Mouse (Mus musculus) heart, postnatal 0 days (tissue): Measurements from ENCODE around the gene Synj1. TPM values are rescaled to one million over a fixed set of nuclear protein-coding genes. Genes with fewer than 3 reads are reported as not detected.

Experiments used
- ATAC-seq: fragments of 200-750 bp; cut with Nextera tagmentation; 2 replicates; pipeline ENCODE4 v1.8.0; 2017; ENCODE audit warnings: low read depth, moderate number of reproducible peaks, moderate library complexity; ENCODE audit not compliant: insufficient read depth
- DNase-seq: peaks from one replicate; pipeline ENCODE4 v3.0.0-alpha.2; 2016; ENCODE audit warnings: low spot score
- H3K27ac ChIP-seq: fragments of 300-500 bp; sonication (generic); 2 replicates; pipeline ENCODE4 v1.5.1; 2014; ENCODE audit warnings: low read depth, mild to moderate bottlenecking
- H3K27me3 ChIP-seq: fragments of 300-500 bp; sonication (generic); 2 replicates; pipeline ENCODE4 v1.6.1; 2014; ENCODE audit warnings: low read length, mixed read lengths; ENCODE audit not compliant: control insufficient read depth, insufficient read depth
- H3K36me3 ChIP-seq: fragments of 300-500 bp; sonication (generic); replicated peaks from 2 replicates; pipeline ENCODE4 v1.6.1; 2014; ENCODE audit warnings: low read length, mixed read lengths; ENCODE audit not compliant: control insufficient read depth, insufficient read depth
- H3K4me1 ChIP-seq: fragments of 300-500 bp; sonication (generic); 2 replicates; pipeline ENCODE4 v1.6.1; 2014; ENCODE audit warnings: antibody characterized with exemption; ENCODE audit not compliant: control insufficient read depth, insufficient read depth
- H3K4me2 ChIP-seq: fragments of 300-500 bp; sonication (generic); 2 replicates; pipeline ENCODE4 v1.6.1; 2014; ENCODE audit warnings: low read depth, mild to moderate bottlenecking, low read length, moderate library complexity
- H3K4me3 ChIP-seq: fragments of 300-500 bp; sonication (generic); 2 replicates; pipeline ENCODE4 v1.5.1; 2014; ENCODE audit warnings: low read depth, low read length
- H3K9ac ChIP-seq: fragments of 300-500 bp; sonication (generic); replicated peaks from 2 replicates; pipeline ENCODE4 v1.6.1; 2014; ENCODE audit warnings: low read depth, low read length, mixed read lengths
- H3K9me3 ChIP-seq: fragments of 300-500 bp; sonication (generic); replicated peaks from 2 replicates; pipeline ENCODE4 v1.6.1; 2016; ENCODE audit warnings: low read length; ENCODE audit not compliant: control insufficient read depth
- CTCF ChIP-seq: IDR thresholded peaks from 2 replicates; pipeline ENCODE4 v1.5.1; 2016; ENCODE audit warnings: antibody characterized with exemption, control low read depth, low read depth
- EP300 ChIP-seq: IDR thresholded peaks from 2 replicates; pipeline ENCODE4 v1.6.1; 2016; ENCODE audit warnings: antibody characterized with exemption, low read depth
- WGBS: fragments of 180-500 bp; shearing (Covaris S2); extraction: QIAGEN DNeasy Blood & Tissue Kit; methylation state at CpG from one replicate; pipeline ENCODE4 v1.1.7; 2014; 5-methylcytosine and 5-hydroxymethylcytosine counted together
- polyA plus RNA-seq: library from polyadenylated mRNA; unstranded; fragments of >200 nt; fragmentation: Nextera tagmentation; extraction: Ambion mirVana; gene quantifications from 2 replicates; pipeline ENCODE4 v1.2.1, GENCODE M21; 2015
- total RNA-seq: library from RNA; depleted of rRNA; stranded (reverse); fragments of >200 nt; gene quantifications from 2 replicates; pipeline ENCODE4 v1.2.3, GENCODE M21; 2014; ENCODE audit warnings: low replicate concordance

Synj1 gene
- total and polyA plus RNA-seq, 2 experiments from 2014 or later: 8.5 to 11.8 TPM

GRCm38 (mm10) chr16:90988039-90988438 is 23.1 kb downstream of the Synj1 start:
- no peak overlapping the region for H3K9ac ChIP-seq
- no peaks in the 10 kb centered on the region for H3K9me3 ChIP-seq
- 80% methylated on average over 8 of the region's 8 CpGs for WGBS
- no peaks in the 10 kb centered on the region for H3K4me1 ChIP-seq
- H3K4me2 ChIP-seq: no peak overlapping the region
- TF ChIP-seq EP300 (no peak), CTCF (no peak)
- no peak for ATAC-seq
- no peak for DNase-seq
- no peaks in the 10 kb centered on the region for H3K27me3 ChIP-seq
- no peak overlapping the region for H3K27ac ChIP-seq
- H3K4me3 ChIP-seq: no peak overlapping the region
- H3K36me3 ChIP-seq: peaks cover 36% of the 10 kb centered on the region; the same call in 1 of the 2 replicates

GRCm38 (mm10) chr16:90971004-90971403 is 40.1 kb downstream of the Synj1 start:
- WGBS: 62% methylated on average over 6 of the region's 6 CpGs
- TF ChIP-seq EP300 (no peak), CTCF (no peak)

DNA sequence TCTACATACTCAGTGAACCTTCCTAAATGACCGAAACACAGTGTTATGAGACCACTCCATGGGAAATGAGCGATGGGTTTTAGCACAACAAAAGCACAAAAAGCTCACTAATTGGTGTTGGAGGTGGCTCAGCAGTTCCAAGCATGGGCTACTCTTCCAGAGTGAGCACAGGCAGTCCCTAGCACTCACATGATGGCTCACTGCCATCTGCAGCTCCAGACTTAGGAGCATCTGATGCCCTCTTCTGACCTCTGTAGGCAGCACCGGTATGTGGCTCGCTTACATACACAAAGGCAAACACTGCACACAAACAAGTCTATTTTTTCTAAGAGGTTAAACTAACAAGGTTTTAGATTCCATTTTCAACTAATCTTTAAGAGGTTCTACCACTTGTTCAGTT is 44.9 kb downstream of the Synj1 start:
- no peak for ATAC-seq
- no peak overlapping the region for H3K4me3 ChIP-seq
- no peak for DNase-seq
- no peaks in the 10 kb centered on the region for H3K4me1 ChIP-seq
- H3K27ac ChIP-seq: no peak overlapping the region
- H3K4me2 ChIP-seq: no peak overlapping the region
- no peak overlapping the region for H3K9ac ChIP-seq
- no peaks in the 10 kb centered on the region for H3K9me3 ChIP-seq
- no peaks in the 10 kb centered on the region for H3K27me3 ChIP-seq
- TF ChIP-seq CTCF (no peak), EP300 (no peak)
- peaks cover 51% of the 10 kb centered on the region for H3K36me3 ChIP-seq
- WGBS: 72% methylated on average over 4 of the region's 4 CpGs

More at GRCm38 (mm10) chr16:90971004-90971403, 40.1 kb downstream of the Synj1 start:
- no peak overlapping the region for H3K9ac ChIP-seq
- H3K36me3 ChIP-seq: peaks cover 52% of the 10 kb centered on the region
- H3K27ac ChIP-seq: no peak overlapping the region
- no peak overlapping the region for H3K4me3 ChIP-seq
- H3K4me2 ChIP-seq: no peak overlapping the region
- DNase-seq: no peak
- ATAC-seq: no peak
- no peaks in the 10 kb centered on the region for H3K4me1 ChIP-seq
- H3K9me3 ChIP-seq: no peaks in the 10 kb centered on the region
- no peaks in the 10 kb centered on the region for H3K27me3 ChIP-seq

DNA sequence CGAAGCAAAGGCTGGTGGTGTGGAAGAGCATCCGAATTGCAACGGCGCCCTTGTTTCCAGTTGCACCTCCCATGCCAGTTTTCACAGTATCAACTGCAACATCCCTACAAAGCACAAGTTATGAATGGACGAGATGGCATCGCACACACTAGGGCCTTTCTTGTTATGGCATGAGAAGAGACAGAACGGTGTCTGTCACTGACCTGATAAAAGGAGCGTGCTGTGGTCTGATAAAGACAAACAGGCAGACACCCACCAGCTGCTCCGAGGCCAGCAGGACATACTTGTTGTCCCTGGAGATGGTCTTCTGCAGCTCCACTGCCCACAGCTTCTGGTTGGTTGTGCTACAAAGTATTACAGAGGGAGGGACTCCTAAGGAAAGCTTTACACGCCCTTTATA is 46.8 kb downstream of the Synj1 start:
- WGBS: 69% methylated on average over 10 of the region's 10 CpGs
- Histone ChIP-seq H3K4me3 (no peak overlapping the region), H3K36me3 (peaks cover 49% of the 10 kb centered on the region), H3K9ac (no peak overlapping the region), H3K27ac (no peak overlapping the region), H3K4me2 (no peak overlapping the region), H3K4me1 (no peaks in the 10 kb centered on the region), H3K27me3 (no peaks in the 10 kb centered on the region), H3K9me3 (no peaks in the 10 kb centered on the region)
- DNase-seq (no peak), ATAC-seq (no peak)
- TF ChIP-seq CTCF: no peak

- ATAC-seq: no peak
- no peak overlapping the region for H3K4me2 ChIP-seq
Measured at GRCm38 (mm10) chr16:90963866-90964265, 47.2 kb downstream of the Synj1 start.

DNA sequence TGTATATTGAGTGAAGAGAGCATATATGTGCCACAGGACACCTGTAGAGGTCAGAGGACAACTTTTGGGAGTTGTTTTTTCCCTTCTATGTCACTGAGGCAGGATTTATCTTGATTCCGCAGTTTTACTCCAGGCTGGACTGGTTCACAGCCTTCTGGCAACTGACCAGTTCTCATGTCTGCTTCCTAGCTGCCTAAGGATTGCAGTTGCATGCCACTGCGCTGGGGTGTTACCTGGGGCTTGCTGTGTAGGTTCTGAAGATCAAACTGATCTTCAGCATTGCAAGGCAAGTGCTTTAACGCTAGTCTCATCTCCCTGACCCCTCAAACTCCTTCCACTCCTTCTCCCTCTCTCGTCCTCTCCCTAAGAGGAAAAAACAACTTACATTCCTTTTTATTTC is 47.9 kb downstream of the Synj1 start:
- H3K27ac ChIP-seq: no peak overlapping the region
- 89% methylated on average over 4 of the region's 4 CpGs for WGBS
- DNase-seq: no peak
- H3K9me3 ChIP-seq: no peaks in the 10 kb centered on the region
- H3K36me3 ChIP-seq: peaks cover 39% of the 10 kb centered on the region
- no peak overlapping the region for H3K4me3 ChIP-seq
- no peak for TF ChIP-seq EP300
- TF ChIP-seq CTCF: no peak
- no peak overlapping the region for H3K4me2 ChIP-seq
- no peak for ATAC-seq
- no peak overlapping the region for H3K9ac ChIP-seq
- no peaks in the 10 kb centered on the region for H3K4me1 ChIP-seq
- no peaks in the 10 kb centered on the region for H3K27me3 ChIP-seq

More at GRCm38 (mm10) chr16:90963866-90964265, 47.2 kb downstream of the Synj1 start:
- Histone ChIP-seq H3K4me3 (no peak overlapping the region), H3K27me3 (no peaks in the 10 kb centered on the region), H3K4me1 (no peaks in the 10 kb centered on the region), H3K9ac (no peak overlapping the region), H3K27ac (no peak overlapping the region), H3K9me3 (no peaks in the 10 kb centered on the region), H3K36me3 (peaks cover 45% of the 10 kb centered on the region)
- TF ChIP-seq CTCF: no peak
- no peak for TF ChIP-seq EP300
- DNase-seq: no peak
- 72% methylated on average over 10 of the region's 10 CpGs for WGBS
